Mouse (Mus musculus): ENCODE data around the gene Defb21. TPM values are rescaled to one million over a fixed set of nuclear protein-coding genes. Genes with fewer than 3 reads are reported as not detected.

The Defb21 gene
- total and polyA plus RNA-seq, 3 experiments = not detected

GRCm38 (mm10) chr2:152570313-152570712 lies 2.2 kb upstream of the Defb21 start:
- Histone ChIP-seq H3K27ac (ENCODE audit: control insufficient read depth, low read depth, low read length) (no peak overlapping the region), H3K9me3 (replicated peaks; ENCODE audit: insufficient read depth, low read length) (no peaks in the 10 kb centered on the region), H3K79me2 (ENCODE audit: control insufficient read depth, insufficient read depth, low read length, poor library complexity) (no peaks in the 10 kb centered on the region), H3K4me1 (ENCODE audit: control insufficient read depth in 1 of 2, insufficient read depth in 2 of 2, low read length in 2 of 2) (no peaks in the 10 kb centered on the region), H3K27me3 (ENCODE audit: control insufficient read depth in 1 of 2, insufficient read depth in 2 of 2, low read length in 2 of 2) (peaks cover 10 to 11% of the 10 kb centered on the region in 2 experiments), H3K9ac (ENCODE audit: control insufficient read depth, low read depth, low read length, poor library complexity, severe bottlenecking) (no peak overlapping the region), H3K36me3 (ENCODE audit: control insufficient read depth in 1 of 2, insufficient read depth in 2 of 2, low read length in 2 of 2) (no peaks in the 10 kb centered on the region), H3K4me3 (ENCODE audit: control insufficient read depth in 1 of 2, insufficient read depth in 1 of 2, low read depth in 2 of 2, low read length in 2 of 2) (no peak overlapping the region)
- TF ChIP-seq MAFK (IDR thresholded peaks at IDR 0.05; ENCODE audit: borderline replicate concordance, low read depth, low read length) = no peak
- TF ChIP-seq MEF2A (IDR thresholded peaks at IDR 0.05; ENCODE audit: extremely low read depth, insufficient replicate concordance, low read depth, low read length, poor library complexity, severe bottlenecking) = no peak
- TF ChIP-seq NELFE (IDR thresholded peaks at IDR 0.05; ENCODE audit: low read depth, low read length) = no peak
- TF ChIP-seq HCFC1 (IDR thresholded peaks at IDR 0.05; ENCODE audit: low read depth, low read length) = no peak
- TF ChIP-seq ETS1 (IDR thresholded peaks at IDR 0.05; ENCODE audit: low read depth, low read length) = no peak
- no peak for TF ChIP-seq KAT2A (conservative IDR thresholded peaks at IDR 0.05; ENCODE audit: low read depth, low read length)
- TF ChIP-seq ZMIZ1 (IDR thresholded peaks at IDR 0.05; ENCODE audit: low read depth, low read length) = no peak
- TF ChIP-seq MAX (IDR thresholded peaks at IDR 0.05; ENCODE audit: low read length) = no peak
- no peak for TF ChIP-seq CHD2 (IDR thresholded peaks at IDR 0.05; ENCODE audit: low read length)
- TF ChIP-seq SIN3A (IDR thresholded peaks at IDR 0.05; ENCODE audit: low read length) = no peak
- no peak for TF ChIP-seq ZKSCAN1 (IDR thresholded peaks at IDR 0.05; ENCODE audit: low read depth, low read length)
- TF ChIP-seq TCF12 (IDR thresholded peaks at IDR 0.05; ENCODE audit: low read depth, low read length) = no peak
- TF ChIP-seq POLR2AphosphoS5 (IDR thresholded peaks at IDR 0.05; ENCODE audit: borderline replicate concordance, low read depth, low read length) = no peak
- no peak for TF ChIP-seq SMC3 (IDR thresholded peaks at IDR 0.05; ENCODE audit: low read depth, low read length)
- no peak for TF ChIP-seq POLR2A (IDR thresholded peaks at IDR 0.05; ENCODE audit: control insufficient read depth in 1 of 2, insufficient read depth in 1 of 2, low read depth in 1 of 2, low read length in 2 of 2, poor library complexity in 1 of 2)
- no peak for TF ChIP-seq BHLHE40 (IDR thresholded peaks at IDR 0.05; ENCODE audit: borderline replicate concordance, low read depth, low read length)
- no peak for TF ChIP-seq E2F4 (IDR thresholded peaks at IDR 0.05; ENCODE audit: borderline replicate concordance, low read depth, low read length)
- no peak for TF ChIP-seq MAZ (IDR thresholded peaks at IDR 0.05; ENCODE audit: low read depth, low read length)
- no peak for TF ChIP-seq GABPA (IDR thresholded peaks at IDR 0.05; ENCODE audit: low read depth, low read length)
- no peak for DNase-seq (ENCODE audit: low read depth, low spot score)

- TF ChIP-seq MEF2A (IDR thresholded peaks at IDR 0.05; ENCODE audit: extremely low read depth, insufficient replicate concordance, low read depth, low read length, poor library complexity, severe bottlenecking) (no peak), BHLHE40 (IDR thresholded peaks at IDR 0.05; ENCODE audit: borderline replicate concordance, low read depth, low read length) (no peak), RAD21 (IDR thresholded peaks at IDR 0.05; ENCODE audit: low read depth, low read length) (no peak), TAL1 (IDR thresholded peaks at IDR 0.05; ENCODE audit: low read length) (no peak), SIN3A (IDR thresholded peaks at IDR 0.05; ENCODE audit: low read length) (no peak), NRF1 (IDR thresholded peaks at IDR 0.05; ENCODE audit: insufficient read depth, low read depth, low read length, poor library complexity, severe bottlenecking) (no peak), USF1 (IDR thresholded peaks at IDR 0.05; ENCODE audit: low read depth, low read length) (no peak), ZMIZ1 (IDR thresholded peaks at IDR 0.05; ENCODE audit: low read depth, low read length) (no peak), HCFC1 (IDR thresholded peaks at IDR 0.05; ENCODE audit: low read depth, low read length) (no peak), ELF1 (IDR thresholded peaks at IDR 0.05; ENCODE audit: low read depth, low read length) (no peak), ZC3H11A (IDR thresholded peaks at IDR 0.05; ENCODE audit: low read depth, low read length) (no peak), GABPA (IDR thresholded peaks at IDR 0.05; ENCODE audit: low read depth, low read length) (no peak), GATA1 (IDR thresholded peaks at IDR 0.05; ENCODE audit: low read depth, low read length) (no peak), CHD2 (IDR thresholded peaks at IDR 0.05; ENCODE audit: low read length) (no peak), MXI1 (IDR thresholded peaks at IDR 0.05; ENCODE audit: low read depth, low read length) (no peak)
- no peaks in the 10 kb centered on the region for H3K79me2 ChIP-seq (ENCODE audit: control insufficient read depth, insufficient read depth, low read length, poor library complexity)
- H3K36me3 ChIP-seq (ENCODE audit: control insufficient read depth in 1 of 2, insufficient read depth in 2 of 2, low read length in 2 of 2) = no peaks in the 10 kb centered on the region
- no peak for DNase-seq (ENCODE audit: low read depth, low spot score)
- peaks cover 8 to 12% of the 10 kb centered on the region in 2 experiments for H3K27me3 ChIP-seq (ENCODE audit: control insufficient read depth in 1 of 2, insufficient read depth in 2 of 2, low read length in 2 of 2)
- H3K4me3 ChIP-seq (ENCODE audit: control insufficient read depth in 1 of 2, insufficient read depth in 1 of 2, low read depth in 2 of 2, low read length in 2 of 2) = no peak overlapping the region
- no peak overlapping the region for H3K27ac ChIP-seq (ENCODE audit: control insufficient read depth, low read depth, low read length)
- H3K9ac ChIP-seq (ENCODE audit: control insufficient read depth, low read depth, low read length, poor library complexity, severe bottlenecking) = no peak overlapping the region
- no peaks in the 10 kb centered on the region for H3K4me1 ChIP-seq (ENCODE audit: control insufficient read depth in 1 of 2, insufficient read depth in 2 of 2, low read length in 2 of 2)
- H3K9me3 ChIP-seq (replicated peaks; ENCODE audit: insufficient read depth, low read length) = no peaks in the 10 kb centered on the region
These were observed 940 bp downstream of the Defb21 start for GRCm38 (mm10) chr2:152573484-152573883.

Data from MEL (cell line).